Mouse (Mus musculus) heart, adult 10 weeks (tissue): ENCODE results near the gene Tex264. TPM values are rescaled to one million over a fixed set of nuclear protein-coding genes. Genes with fewer than 3 reads are reported as not detected.

Experiments used
- polyA plus RNA-seq: library from polyadenylated mRNA; stranded (reverse); fragments of 350-450 nt; fragmentation: Illumina TruSeq; extraction: RNeasy Lipid Tissue Mini Kit (QIAGEN cat#74804); gene quantifications from one replicate; pipeline ENCODE4 v1.2.3, GENCODE M21; 2014; ENCODE audit warnings: low read depth, low replicate concordance

Gene Tex264
- 53.3 TPM for polyA plus RNA-seq

GRCm38 (mm10) chr9:106685249-106686101 lies at the start of gene Tex264:
Tex264 (minus strand) TSS chr9:106685927.

GRCm38 (mm10) chr9:106655884-106656720 lies 29.6 kb downstream of the Tex264 start, which contains the start of gene Grm2:
Grm2 (minus strand) TSS chr9:106656082.

GRCm38 (mm10) chr9:106626282-106626681 lies 59.4 kb downstream of the Tex264 start, which contains the start of gene Iqcf6:
Iqcf6 (plus strand) TSS chr9:106626582.

Other genes starting within 250 kb of the Tex264 start
- gene Acy1, start 247.6 kb downstream of the Tex264 start, polyA plus RNA-seq: 24.2 TPM
- gene Abhd14b, start 238.5 kb downstream of the Tex264 start, polyA plus RNA-seq: 18.4 TPM
- 22.9 TPM for gene Abhd14a, start 238.2 kb downstream of the Tex264 start, polyA plus RNA-seq
- 70.8 TPM for gene Pcbp4, start 232.6 kb downstream of the Tex264 start, polyA plus RNA-seq
- gene Gpr62, start 220.0 kb downstream of the Tex264 start, polyA plus RNA-seq: not detected
- 21.7 TPM for gene Rrp9, start 210.0 kb downstream of the Tex264 start, polyA plus RNA-seq
- gene Parp3, start 209.0 kb downstream of the Tex264 start, polyA plus RNA-seq: 36.3 TPM
- not detected for gene Iqcf1, start 186.0 kb downstream of the Tex264 start, polyA plus RNA-seq
- not detected for gene Iqcf5, start 171.4 kb downstream of the Tex264 start, polyA plus RNA-seq
- not detected for gene Iqcf3, start 124.3 kb downstream of the Tex264 start, polyA plus RNA-seq
- not detected for gene Iqcf4, start 114.9 kb downstream of the Tex264 start, polyA plus RNA-seq
- not detected for gene Iqcf6, start 59.3 kb downstream of the Tex264 start, polyA plus RNA-seq
- gene Grm2, start 29.8 kb downstream of the Tex264 start, polyA plus RNA-seq: not detected
- gene Rad54l2, start 103.3 kb upstream of the Tex264 start, polyA plus RNA-seq: 7.1 TPM
- 17.4 TPM for gene Dcaf1, start 135.9 kb upstream of the Tex264 start, polyA plus RNA-seq
- 8.4 TPM for gene Rbm15b, start 201.5 kb upstream of the Tex264 start, polyA plus RNA-seq
- 67.1 TPM for gene Manf, start 206.1 kb upstream of the Tex264 start, polyA plus RNA-seq